Mouse (Mus musculus) cerebellum, adult 2 months (tissue): ENCODE results near the gene Ttyh3. TPM values are rescaled to one million over a fixed set of nuclear protein-coding genes. Genes with fewer than 3 reads are reported as not detected.
A peak's percentile ranks its signal among the peaks of the same experiment; 100 is the strongest.

Experiments
- DNase-seq, 2 experiments: peaks; one replicate each; pipeline ENCODE4 v3.0.0; 2021
- H3K27ac ChIP-seq: fragments of 200-500 bp; 2 replicates; pipeline ENCODE4 v1.5.1; 2012; ENCODE audit warnings: low read length, control low read depth, inconsistent platforms; ENCODE audit not compliant: insufficient read depth
- H3K27me3 ChIP-seq: fragments of 200-500 bp; 2 replicates; pipeline ENCODE4 v1.6.1; 2012; ENCODE audit warnings: inconsistent platforms, mild to moderate bottlenecking, low read length, moderate library complexity; ENCODE audit not compliant: control insufficient read depth, insufficient read depth
- H3K4me1 ChIP-seq: fragments of 200-500 bp; 2 replicates; pipeline ENCODE4 v1.6.1; 2011; ENCODE audit warnings: low read length; ENCODE audit not compliant: control insufficient read depth, insufficient read depth
- H3K4me3 ChIP-seq: fragments of 200-500 bp; replicated peaks from 2 replicates; pipeline ENCODE3; 2011; ENCODE audit warnings: mild to moderate bottlenecking, low read depth, low read length, control low read depth; ENCODE audit not compliant: insufficient read depth
- CTCF ChIP-seq: fragments of 200-500 bp; IDR thresholded peaks from 2 replicates; pipeline ENCODE4 v1.5.1; 2011; ENCODE audit warnings: low read depth, mild to moderate bottlenecking, control low read depth, low read length, moderate library complexity, borderline replicate concordance; ENCODE audit not compliant: insufficient read depth
- POLR2A ChIP-seq: fragments of 200-500 bp; IDR thresholded peaks from 2 replicates; pipeline ENCODE4 v1.6.1; 2011; ENCODE audit warnings: low read length, control low read depth, borderline replicate concordance; ENCODE audit not compliant: insufficient read depth
- WGBS: fragments of 180-500 bp; shearing (Covaris S2); methylation state at CpG from one replicate; pipeline ENCODE4 v1.1.7; 2018; 5-methylcytosine and 5-hydroxymethylcytosine counted together
- polyA plus RNA-seq: library from polyadenylated mRNA; depleted of rRNA; stranded (reverse); fragments of >200 nt; gene quantifications from 2 replicates; pipeline ENCODE4 v1.2.3, GENCODE M21; 2012; rRNA removed

Ttyh3 gene
- polyA plus RNA-seq, 1 experiment, result 86.0 TPM

GRCm38 (mm10) chr5:140583732-140584368 is 65.0 kb downstream of the Ttyh3 start:
- no peak overlapping the region for H3K27ac ChIP-seq
- DNase-seq, result no peak
- H3K4me3 ChIP-seq, result no peak overlapping the region
- no peaks in the 10 kb centered on the region for H3K27me3 ChIP-seq
- no peak for TF ChIP-seq CTCF
- TF ChIP-seq POLR2A, result no peak
- H3K4me1 ChIP-seq, result no peaks in the 10 kb centered on the region
- 62% methylated on average over 6 of the region's 6 CpGs for WGBS

- WGBS, result 29% methylated on average over 8 of the region's 8 CpGs
- no peak for TF ChIP-seq CTCF
- no peak for TF ChIP-seq POLR2A
- DNase-seq, result no peak
- no peaks in the 10 kb centered on the region for H3K27me3 ChIP-seq
- H3K27ac ChIP-seq, result no peak overlapping the region
- H3K4me3 ChIP-seq, result no peak overlapping the region
- no peaks in the 10 kb centered on the region for H3K4me1 ChIP-seq
Observed at GRCm38 (mm10) chr5:140582995-140583731, 65.7 kb downstream of the Ttyh3 start.

- DNase-seq, result no peak
- Histone ChIP-seq H3K27ac (no peak overlapping the region), H3K4me3 (no peak overlapping the region), H3K27me3 (no peaks in the 10 kb centered on the region), H3K4me1 (no peaks in the 10 kb centered on the region)
- TF ChIP-seq POLR2A, result no peak
- TF ChIP-seq CTCF, result no peak
- 20% methylated on average over 5 of the region's 5 CpGs for WGBS
Observed at GRCm38 (mm10) chr5:140581569-140581968, 67.3 kb downstream of the Ttyh3 start.

GRCm38 (mm10) chr5:140579771-140580170 is 69.1 kb downstream of the Ttyh3 start:
- H3K27me3 ChIP-seq, result no peaks in the 10 kb centered on the region
- no peaks in the 10 kb centered on the region for H3K4me1 ChIP-seq
- H3K27ac ChIP-seq, result no peak overlapping the region
- H3K4me3 ChIP-seq, result no peak overlapping the region
- no peak for DNase-seq
- 15% methylated on average over 6 of the region's 6 CpGs for WGBS
- TF ChIP-seq POLR2A (no peak), CTCF (no peak)

GRCm38 (mm10) chr5:140579221-140579620 is 69.6 kb downstream of the Ttyh3 start:
- Histone ChIP-seq H3K4me3 (no peak overlapping the region), H3K27ac (no peak overlapping the region), H3K4me1 (no peaks in the 10 kb centered on the region), H3K27me3 (no peaks in the 10 kb centered on the region)
- WGBS, result 27% methylated on average over 9 of the region's 9 CpGs
- no peak for DNase-seq
- no peak for TF ChIP-seq CTCF
- TF ChIP-seq POLR2A, result no peak

- H3K4me3 ChIP-seq, result no peak overlapping the region
- no peaks in the 10 kb centered on the region for H3K4me1 ChIP-seq
- H3K27me3 ChIP-seq, result no peaks in the 10 kb centered on the region
- TF ChIP-seq CTCF, result no peak
- no peak for TF ChIP-seq POLR2A
- WGBS, result 28% methylated on average over 5 of the region's 5 CpGs
- H3K27ac ChIP-seq, result no peak overlapping the region
- no peak for DNase-seq
Observed at GRCm38 (mm10) chr5:140575381-140575866, 73.4 kb downstream of the Ttyh3 start.

- H3K27ac ChIP-seq, result no peak overlapping the region
- no peak for DNase-seq
- no peaks in the 10 kb centered on the region for H3K4me1 ChIP-seq
- H3K27me3 ChIP-seq, result no peaks in the 10 kb centered on the region
- TF ChIP-seq POLR2A, result no peak
- TF ChIP-seq CTCF, result no peak
- WGBS, result 50% methylated on average over 6 of the region's 6 CpGs
- H3K4me3 ChIP-seq, result no peak overlapping the region
Observed at GRCm38 (mm10) chr5:140572611-140573010, 76.2 kb downstream of the Ttyh3 start.

GRCm38 (mm10) chr5:140571673-140572072 is 77.2 kb downstream of the Ttyh3 start:
- no peaks in the 10 kb centered on the region for H3K4me1 ChIP-seq
- H3K27ac ChIP-seq, result no peak overlapping the region
- WGBS, result 15% methylated on average over 10 of the region's 10 CpGs
- TF ChIP-seq CTCF (no peak), POLR2A (no peak)
- no peak overlapping the region for H3K4me3 ChIP-seq
- no peaks in the 10 kb centered on the region for H3K27me3 ChIP-seq
- DNase-seq, result peak in 1 of 2 experiments; percentile 25

- WGBS, result 42% methylated on average over 4 of the region's 4 CpGs
- Histone ChIP-seq H3K27ac (no peak overlapping the region), H3K27me3 (no peaks in the 10 kb centered on the region), H3K4me3 (no peak overlapping the region), H3K4me1 (no peaks in the 10 kb centered on the region)
- no peak for TF ChIP-seq POLR2A
- no peak for TF ChIP-seq CTCF
- no peak for DNase-seq
Observed at GRCm38 (mm10) chr5:140571201-140571600, 77.6 kb downstream of the Ttyh3 start.

Other genes with a start within 250 kb of the Ttyh3 start
- 71.2 and 74.3 TPM in 2 replicates for gene Eif3b, start 229.7 kb downstream of the Ttyh3 start, polyA plus RNA-seq
- gene Gm4869, start 203.4 kb downstream of the Ttyh3 start, polyA plus RNA-seq, result not detected in 2 replicates
- 20.9 and 22.5 TPM in 2 replicates for gene Chst12, start 143.5 kb downstream of the Ttyh3 start, polyA plus RNA-seq
- 0.82 and 1.4 TPM in 2 replicates for gene Grifin, start 84.0 kb downstream of the Ttyh3 start, polyA plus RNA-seq
- 48.7 and 53.4 TPM in 2 replicates for gene Lfng, start 41.7 kb downstream of the Ttyh3 start, polyA plus RNA-seq
- 33.7 and 40.1 TPM in 2 replicates for gene Iqce, start 53.3 kb upstream of the Ttyh3 start, polyA plus RNA-seq
- 23.8 and 24.1 TPM in 2 replicates for gene Brat1, start 56.0 kb upstream of the Ttyh3 start, polyA plus RNA-seq
- gene Amz1, start 75.1 kb upstream of the Ttyh3 start, polyA plus RNA-seq, result 4.6 TPM in 2 replicates
- 104 and 123 TPM in 2 replicates for gene Gna12, start 181.4 kb upstream of the Ttyh3 start, polyA plus RNA-seq